Mouse (Mus musculus): ENCODE measurements around the gene Ptprd. TPM values are rescaled to one million over a fixed set of nuclear protein-coding genes. Genes with fewer than 3 reads are reported as not detected.

Gene Ptprd
- polyA plus RNA-seq, 2 experiments from 2014 or later, result not detected

GRCm38 (mm10) chr4:77238144-77238543, 973.6 kb downstream of the Ptprd start:
- no peak for ATAC-seq

- no peak for ATAC-seq
These were observed 978.5 kb downstream of the Ptprd start for GRCm38 (mm10) chr4:77233243-77233642.

- no peak for ATAC-seq
These were observed 1042.9 kb downstream of the Ptprd start for GRCm38 (mm10) chr4:77168866-77169265.

GRCm38 (mm10) chr4:77157601-77158000, 1054.2 kb downstream of the Ptprd start:
- no peak for ATAC-seq

GRCm38 (mm10) chr4:77155561-77155960, 1056.2 kb downstream of the Ptprd start:
- ATAC-seq, result no peak

- ATAC-seq, result no peak
These were observed 1056.7 kb downstream of the Ptprd start for GRCm38 (mm10) chr4:77155037-77155436.

GRCm38 (mm10) chr4:77124852-77125251, 1086.9 kb downstream of the Ptprd start:
- no peak for ATAC-seq

- ATAC-seq, result no peak
These were observed 1100.9 kb downstream of the Ptprd start for GRCm38 (mm10) chr4:77110894-77111293.

GRCm38 (mm10) chr4:77107291-77107690, 1104.5 kb downstream of the Ptprd start:
- ATAC-seq, result no peak

GRCm38 (mm10) chr4:77083165-77083564, 1128.6 kb downstream of the Ptprd start:
- ATAC-seq, result no peak

- ATAC-seq, result no peak
These were observed 1134.2 kb downstream of the Ptprd start for GRCm38 (mm10) chr4:77077607-77078006.

GRCm38 (mm10) chr4:77050536-77051207, 1161.1 kb downstream of the Ptprd start:
- ATAC-seq, result no peak

- no peak for ATAC-seq
These were observed 1207.3 kb downstream of the Ptprd start for GRCm38 (mm10) chr4:77004483-77004882.

GRCm38 (mm10) chr4:76996172-76996571, 1215.6 kb downstream of the Ptprd start:
- ATAC-seq, result no peak

- no peak for ATAC-seq
These were observed 1221.8 kb downstream of the Ptprd start for GRCm38 (mm10) chr4:76989961-76990360.

- ATAC-seq, result no peak
These were observed 1234.5 kb downstream of the Ptprd start for GRCm38 (mm10) chr4:76977056-76977809.

- ATAC-seq, result no peak
These were observed 1263.5 kb downstream of the Ptprd start for GRCm38 (mm10) chr4:76948251-76948650.

GRCm38 (mm10) chr4:76941382-76942360, 1270.1 kb downstream of the Ptprd start:
- ATAC-seq, result no peak

GRCm38 (mm10) chr4:76931559-76931958, 1280.2 kb downstream of the Ptprd start:
- ATAC-seq, result no peak

GRCm38 (mm10) chr4:76913532-76914150, 1298.1 kb downstream of the Ptprd start:
- ATAC-seq, result no peak

- no peak for ATAC-seq
These were observed 1310.1 kb downstream of the Ptprd start for GRCm38 (mm10) chr4:76901692-76902091.

GRCm38 (mm10) chr4:76889669-76890068, 1322.1 kb downstream of the Ptprd start:
- no peak for ATAC-seq
